Mouse (Mus musculus): ENCODE data around the gene Ptpn9.

Ptpn9 gene

GRCm38 (mm10) chr9:57013756-57014155 lies 19.0 kb downstream of the Ptpn9 start:
- no peak for DNase-seq (ENCODE audit: low read depth, low spot score)

- no peak for DNase-seq (ENCODE audit: low read depth, low spot score)
Measured at GRCm38 (mm10) chr9:57014766-57015165, 20.0 kb downstream of the Ptpn9 start.

GRCm38 (mm10) chr9:57017631-57018030 lies 22.9 kb downstream of the Ptpn9 start:
- no peak for DNase-seq (ENCODE audit: low read depth, low spot score)

- DNase-seq (ENCODE audit: low read depth, low spot score) = no peak
Measured at GRCm38 (mm10) chr9:57031756-57032155, 37.0 kb downstream of the Ptpn9 start.

- peak; percentile 34 for DNase-seq (ENCODE audit: low read depth, low spot score)
Measured at GRCm38 (mm10) chr9:57056237-57056636, 61.5 kb downstream of the Ptpn9 start.

GRCm38 (mm10) chr9:57064164-57064563 lies 69.4 kb downstream of the Ptpn9 start:
- no peak for DNase-seq (ENCODE audit: low read depth, low spot score)

- no peak for DNase-seq (ENCODE audit: low read depth, low spot score)
Measured at GRCm38 (mm10) chr9:57068266-57068665, 73.5 kb downstream of the Ptpn9 start.

GRCm38 (mm10) chr9:57070262-57070661 lies 75.5 kb downstream of the Ptpn9 start:
- peak; percentile 31 for DNase-seq (ENCODE audit: low read depth, low spot score)

GRCm38 (mm10) chr9:57070800-57071545 lies 76.2 kb downstream of the Ptpn9 start:
- DNase-seq (ENCODE audit: low read depth, low spot score) = no peak

- peak; percentile 69 for DNase-seq (ENCODE audit: low read depth, low spot score)
Measured at GRCm38 (mm10) chr9:57071801-57072351, 77.2 kb downstream of the Ptpn9 start, which contains the start of gene Sin3a. Gene Sin3a, plus strand, starts transcription at chr9:57072040.

- DNase-seq (ENCODE audit: low read depth, low spot score) = peak; percentile 39
Measured at GRCm38 (mm10) chr9:57072526-57072988, 77.8 kb downstream of the Ptpn9 start.

- DNase-seq (ENCODE audit: low read depth, low spot score) = peak; percentile 99
Measured at GRCm38 (mm10) chr9:57072989-57073789, 78.5 kb downstream of the Ptpn9 start.

GRCm38 (mm10) chr9:57073790-57074094 lies 79.0 kb downstream of the Ptpn9 start:
- no peak for DNase-seq (ENCODE audit: low read depth, low spot score)

GRCm38 (mm10) chr9:57074171-57074821 lies 79.6 kb downstream of the Ptpn9 start:
- DNase-seq (ENCODE audit: low read depth, low spot score) = peak; percentile 27

- DNase-seq (ENCODE audit: low read depth, low spot score) = peak; percentile 70
Measured at GRCm38 (mm10) chr9:57074822-57075603, 80.3 kb downstream of the Ptpn9 start.

GRCm38 (mm10) chr9:57075681-57076381 lies 81.1 kb downstream of the Ptpn9 start:
- DNase-seq (ENCODE audit: low read depth, low spot score) = peak; percentile 98

- DNase-seq (ENCODE audit: low read depth, low spot score) = peak; percentile 81
Measured at GRCm38 (mm10) chr9:57076701-57077660, 82.3 kb downstream of the Ptpn9 start.

GRCm38 (mm10) chr9:57082236-57082635 lies 87.5 kb downstream of the Ptpn9 start:
- no peak for DNase-seq (ENCODE audit: low read depth, low spot score)
